Mouse (Mus musculus) ES-E14 (cell line): ENCODE results near the gene Oxct1. TPM values are rescaled to one million over a fixed set of nuclear protein-coding genes. Genes with fewer than 3 reads are reported as not detected.

Source experiments
- DNase-seq: peaks from one replicate; pipeline ENCODE4 v3.0.0-alpha.2; 2013; ENCODE audit warnings: low read depth, low spot score
- H3K27ac ChIP-seq: 2 replicates; pipeline ENCODE4 v1.5.1; 2012; ENCODE audit warnings: low read depth, mild to moderate bottlenecking, low read length, moderate library complexity, mixed read lengths; ENCODE audit not compliant: poor library complexity, insufficient read depth, severe bottlenecking
- H3K36me3 ChIP-seq: 2 replicates; pipeline ENCODE4 v1.6.1; 2012; ENCODE audit warnings: mild to moderate bottlenecking, low read length, moderate library complexity, mixed read lengths; ENCODE audit not compliant: control insufficient read depth, poor library complexity, insufficient read depth, severe bottlenecking
- H3K4me1 ChIP-seq, 2 experiments: fragments of 150-350 bp in 1 of 2; sonication (generic) in 1 of 2; 2 replicates each; pipeline ENCODE4 v1.6.1; 2012; ENCODE audit warnings: low read length in 2 of 2, mild to moderate bottlenecking in 1 of 2, mixed read lengths in 1 of 2; ENCODE audit not compliant: control insufficient read depth in 2 of 2, insufficient read depth in 2 of 2, poor library complexity in 1 of 2
- H3K4me3 ChIP-seq, 2 experiments: fragments of 150-350 bp in 1 of 2; sonication (generic) in 1 of 2; 2 replicates each; pipeline ENCODE4 v1.5.1; 2012; ENCODE audit warnings: low read length in 2 of 2, low read depth in 1 of 2, mild to moderate bottlenecking in 1 of 2, mixed read lengths in 1 of 2; ENCODE audit not compliant: insufficient read depth in 1 of 2, poor library complexity in 1 of 2, severe bottlenecking in 1 of 2
- H3K9ac ChIP-seq: 2 replicates; pipeline ENCODE4 v1.6.1; 2012; ENCODE audit warnings: low read depth, mild to moderate bottlenecking, low read length, mixed read lengths; ENCODE audit not compliant: poor library complexity, insufficient read depth, severe bottlenecking
- H3K9me3 ChIP-seq: fragments of 150-350 bp; sonication (generic); 2 replicates; pipeline ENCODE4 v1.6.1; 2012; ENCODE audit warnings: low read depth, mild to moderate bottlenecking, low read length; ENCODE audit not compliant: control insufficient read depth, insufficient read depth
- CHD2 ChIP-seq: IDR thresholded peaks from 2 replicates; pipeline ENCODE4 v1.6.1; 2014; ENCODE audit warnings: mild to moderate bottlenecking, low read depth, low read length, inconsistent platforms
- HCFC1 ChIP-seq: IDR thresholded peaks from 2 replicates; pipeline ENCODE4 v1.6.1; 2012; ENCODE audit warnings: low read length, inconsistent platforms, borderline replicate concordance; ENCODE audit not compliant: insufficient read depth
- MAFK ChIP-seq: IDR thresholded peaks from 2 replicates; pipeline ENCODE4 v1.6.1; 2014; ENCODE audit warnings: mild to moderate bottlenecking, low read depth, low read length, inconsistent platforms; ENCODE audit not compliant: insufficient read depth
- ZC3H11A ChIP-seq: IDR thresholded peaks from 2 replicates; pipeline ENCODE4 v1.6.1; 2012; ENCODE audit warnings: low read depth, mild to moderate bottlenecking, inconsistent platforms, low read length, borderline replicate concordance
- ZNF384 ChIP-seq: IDR thresholded peaks from 2 replicates; pipeline ENCODE4 v1.6.1; 2012; ENCODE audit warnings: low read depth, low read length, inconsistent platforms
- in situ Hi-C, 2 experiments: fragments of 600-800 bp; cut with MboI; formaldehyde crosslinking; loops; one replicate each; pipeline ENCODE4 v1.15.1; 2025; ENCODE audit warnings: low sequenced_read_pairs in 2 of 2, inconsistent platforms in 1 of 2; ENCODE audit not compliant: unreplicated experiment in 2 of 2
- total RNA-seq: library from RNA; depleted of rRNA; stranded (reverse); fragments of 300-350 nt; gene quantifications from 2 replicates; pipeline ENCODE4 v1.2.3, GENCODE M21; 2012

Gene Oxct1
- total RNA-seq, 1 experiment = 53.4 TPM

DNA sequence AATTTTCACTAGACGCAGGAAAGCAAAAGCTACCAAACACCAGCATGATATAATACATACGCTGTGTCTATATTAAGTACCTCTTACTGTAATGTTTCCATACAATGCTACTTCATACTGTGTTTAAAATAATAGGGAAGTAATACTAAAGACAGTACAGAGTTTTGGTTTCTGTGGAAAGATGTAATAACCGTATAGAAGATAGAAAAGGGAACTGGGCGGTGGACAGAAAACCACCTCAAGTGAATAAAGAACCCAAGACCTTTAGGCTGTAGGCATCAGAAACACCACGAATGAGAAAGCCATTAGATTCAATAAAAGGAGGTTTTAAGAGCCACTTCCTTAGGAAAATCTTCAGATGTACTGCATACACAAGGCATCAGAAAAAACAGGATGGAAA lies 43.5 kb upstream of the Oxct1 start:
- TF ChIP-seq HCFC1 (no peak), ZNF384 (no peak), CHD2 (no peak), MAFK (no peak), ZC3H11A (no peak)
- Histone ChIP-seq H3K4me3 (no peak overlapping the region), H3K27ac (no peak overlapping the region), H3K36me3 (peaks cover 4% of the 10 kb centered on the region), H3K9me3 (no peaks in the 10 kb centered on the region), H3K4me1 (0 out of 4 replicates have a peak, but pooled peaks cover 0 to 1% of the 10 kb centered on the region in 2 experiments), H3K9ac (no peak overlapping the region)
- no peak for DNase-seq
- in situ Hi-C loops = no loop called here

DNA sequence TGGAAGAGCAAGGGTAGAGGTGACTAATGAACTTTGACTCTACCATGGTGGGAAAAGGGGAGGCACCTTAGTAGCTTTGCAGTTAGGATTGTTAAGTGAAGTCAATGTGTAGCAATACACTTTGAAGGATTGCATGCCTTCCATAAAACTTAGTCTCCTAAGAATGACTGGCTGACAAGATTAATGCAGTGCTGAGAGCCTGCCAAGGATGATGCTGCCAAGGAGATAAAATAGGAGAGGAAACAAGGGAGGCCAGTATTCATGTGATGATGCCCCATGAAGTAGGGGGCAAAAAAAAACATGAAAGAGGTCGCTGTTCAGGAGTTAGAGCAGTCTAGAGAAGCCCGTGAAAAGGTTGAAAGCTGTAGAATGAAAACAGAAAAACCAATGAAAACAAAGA lies 41.3 kb upstream of the Oxct1 start:
- Histone ChIP-seq H3K4me1 (no peaks in the 10 kb centered on the region), H3K27ac (no peak overlapping the region), H3K36me3 (peaks cover 4% of the 10 kb centered on the region), H3K4me3 (no peak overlapping the region), H3K9me3 (no peaks in the 10 kb centered on the region), H3K9ac (no peak overlapping the region)
- no peak for TF ChIP-seq HCFC1
- no peak for TF ChIP-seq CHD2
- TF ChIP-seq MAFK = no peak
- no peak for TF ChIP-seq ZNF384
- TF ChIP-seq ZC3H11A = no peak
- in situ Hi-C loops = no loop called here
- DNase-seq = no peak

DNA sequence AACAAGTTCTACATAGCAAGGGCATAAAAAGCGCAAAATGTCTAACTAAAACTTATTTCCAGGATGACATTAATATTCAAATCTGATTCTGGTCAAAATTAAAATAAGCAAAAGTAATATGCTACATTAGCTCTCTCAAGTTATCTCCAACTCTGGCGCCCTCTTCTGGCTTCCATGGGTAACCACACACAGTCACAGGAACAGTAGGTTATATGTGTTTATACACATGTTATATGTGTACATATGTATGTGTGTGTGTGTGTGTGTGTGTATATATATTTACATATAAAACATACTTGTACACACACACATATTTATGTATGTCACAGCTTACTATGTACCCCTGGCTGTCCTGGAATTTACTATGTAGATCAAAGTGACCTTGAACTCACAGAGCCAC lies 38.2 kb upstream of the Oxct1 start:
- in situ Hi-C loops = no loop called here
- Histone ChIP-seq H3K27ac (no peak overlapping the region), H3K36me3 (peaks cover 7% of the 10 kb centered on the region), H3K9ac (no peak overlapping the region), H3K4me3 (no peak overlapping the region), H3K9me3 (no peaks in the 10 kb centered on the region), H3K4me1 (no peaks in the 10 kb centered on the region)
- no peak for DNase-seq
- TF ChIP-seq MAFK (no peak), ZNF384 (no peak), HCFC1 (no peak), CHD2 (no peak), ZC3H11A (no peak; the same call in 1 of the 2 replicates)

DNA sequence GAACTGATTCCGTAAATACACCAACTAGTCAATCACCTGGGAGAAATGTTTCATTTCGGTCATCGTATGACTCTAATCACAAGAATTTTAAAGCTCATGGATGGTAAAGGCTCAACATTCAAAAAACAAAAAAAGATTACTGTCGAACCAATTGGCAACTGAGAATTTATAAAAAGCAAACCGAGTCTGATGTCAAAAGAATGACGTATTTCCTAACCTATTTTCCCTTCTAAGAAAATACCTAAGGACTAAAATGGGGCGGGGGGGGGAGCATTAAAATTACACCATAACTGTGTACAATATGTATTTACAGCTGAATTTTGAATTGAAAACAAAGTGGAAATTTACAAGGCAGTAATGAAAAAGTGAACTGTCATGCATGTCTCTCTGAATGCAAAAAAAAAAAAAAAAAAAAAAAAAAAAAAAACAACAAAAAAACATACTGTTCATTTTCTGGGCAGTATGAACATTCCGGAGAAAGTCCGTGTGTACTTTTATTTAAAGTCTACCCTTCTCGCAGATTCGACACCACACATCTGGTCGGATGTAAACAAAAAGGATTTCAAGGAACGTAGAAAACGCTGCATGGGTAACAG lies 31.2 kb upstream of the Oxct1 start:
- Histone ChIP-seq H3K9me3 (no peaks in the 10 kb centered on the region), H3K27ac (peak overlapping the region; percentile 87), H3K4me3 (peak overlapping the region; percentile 87 to 97), H3K9ac (peak overlapping the region; percentile 97), H3K4me1 (peaks cover 0 to 2% of the 10 kb centered on the region in 2 experiments; a peak in 1 of 4 replicates), H3K36me3 (peaks cover 3% of the 10 kb centered on the region)
- peak; percentile 38; the same call in 1 of the 2 replicates for TF ChIP-seq ZNF384
- TF ChIP-seq MAFK = no peak
- no peak for DNase-seq
- in situ Hi-C loops = no loop called here
